Mouse (Mus musculus): ENCODE results near the gene Sbpl. TPM values are rescaled to one million over a fixed set of nuclear protein-coding genes. Genes with fewer than 3 reads are reported as not detected.
A peak's percentile ranks its signal among the peaks of the same experiment; 100 is the strongest.
"Not testable (repeated sequence)": the region's sequence is repeated elsewhere in the genome, so short reads cannot be mapped to it uniquely, and the experiment has no call there.

Sbpl gene
- polyA plus RNA-seq, 1 experiment from 2014 or later, result not detected

GRCm38 (mm10) chr17:23947486-23947885, 7.6 kb downstream of the Sbpl start:
- H3K4me3 ChIP-seq, result not testable (repeated sequence)

GRCm38 (mm10) chr17:23941372-23941771, 13.7 kb downstream of the Sbpl start, which contains the start of gene Sbp:
Gene Sbp (plus strand): TSS chr17:23941672.
- no peak for DNase-seq (ENCODE audit: low spot score)
- H3K9me3 ChIP-seq (replicated peaks), result no peaks in the 10 kb centered on the region
- H3K4me3 ChIP-seq, result no peak within 1 kb of the TSS

More at GRCm38 (mm10) chr17:23947486-23947885, 7.6 kb downstream of the Sbpl start:
- not testable (repeated sequence) for H3K36me3 ChIP-seq; H3K27me3 ChIP-seq (ENCODE audit: low read depth, poor library complexity, severe bottlenecking); H3K4me1 ChIP-seq; H3K27ac ChIP-seq; DNase-seq (ENCODE audit: low spot score); H3K9me3 ChIP-seq (replicated peaks)
- 78% methylated on average over 4 of the region's 4 CpGs for WGBS

GRCm38 (mm10) chr17:23931157-23931556, 23.9 kb downstream of the Sbpl start:
- WGBS, result 79% methylated on average over 5 of the region's 5 CpGs
- Histone ChIP-seq H3K27ac (no peak overlapping the region), H3K36me3 (no peaks in the 10 kb centered on the region), H3K4me1 (no peaks in the 10 kb centered on the region), H3K4me3 (no peak overlapping the region), H3K9me3 (replicated peaks) (no peaks in the 10 kb centered on the region), H3K27me3 (ENCODE audit: low read depth, poor library complexity, severe bottlenecking) (no peaks in the 10 kb centered on the region)
- no peak for DNase-seq (ENCODE audit: low spot score)

More at GRCm38 (mm10) chr17:23941372-23941771, 13.7 kb downstream of the Sbpl start, which contains the start of gene Sbp:
- no peaks in the 10 kb centered on the region for H3K27me3 ChIP-seq (ENCODE audit: low read depth, poor library complexity, severe bottlenecking)
- H3K4me1 ChIP-seq, result no peaks in the 10 kb centered on the region
- no peak within 1 kb of the TSS for H3K27ac ChIP-seq
- no peaks in the 10 kb centered on the region for H3K36me3 ChIP-seq

- no peaks in the 10 kb centered on the region for H3K36me3 ChIP-seq
- no peaks in the 10 kb centered on the region for H3K9me3 ChIP-seq (replicated peaks)
- peak overlapping the region; percentile 95 for H3K27ac ChIP-seq
- H3K4me3 ChIP-seq, result peak overlapping the region; percentile 65
- H3K27me3 ChIP-seq (ENCODE audit: low read depth, poor library complexity, severe bottlenecking), result no peaks in the 10 kb centered on the region
- 1% methylated on average over 14 of the region's 14 CpGs for WGBS
- peaks cover 17% of the 10 kb centered on the region for H3K4me1 ChIP-seq
- DNase-seq (ENCODE audit: low spot score), result peak; percentile 74
Measured at GRCm38 (mm10) chr17:23925090-23925493, 30.0 kb downstream of the Sbpl start.

GRCm38 (mm10) chr17:23924531-23925007, 30.5 kb downstream of the Sbpl start:
- peak; percentile 94 for DNase-seq (ENCODE audit: low spot score)
- under 1% methylated on average over 29 of the region's 29 CpGs for WGBS
- no peaks in the 10 kb centered on the region for H3K27me3 ChIP-seq (ENCODE audit: low read depth, poor library complexity, severe bottlenecking)
- peaks cover 17% of the 10 kb centered on the region for H3K4me1 ChIP-seq
- H3K36me3 ChIP-seq, result no peaks in the 10 kb centered on the region
- H3K4me3 ChIP-seq, result peak overlapping the region; percentile 65
- peak overlapping the region; percentile 95 for H3K27ac ChIP-seq
- no peaks in the 10 kb centered on the region for H3K9me3 ChIP-seq (replicated peaks)

- not testable (repeated sequence) for DNase-seq (ENCODE audit: low spot score); H3K27ac ChIP-seq; H3K4me3 ChIP-seq; H3K4me1 ChIP-seq; H3K27me3 ChIP-seq (ENCODE audit: low read depth, poor library complexity, severe bottlenecking); H3K9me3 ChIP-seq (replicated peaks); H3K36me3 ChIP-seq
- 81% methylated on average over 4 of the region's 4 CpGs for WGBS
Measured at GRCm38 (mm10) chr17:23917158-23917557, 37.9 kb downstream of the Sbpl start, which contains the start of gene Dcpp3. Gene Dcpp3 (plus strand): TSS chr17:23917458.

Other genes with a start within 250 kb of the Sbpl start
- gene 1520401A03Rik, start 232.5 kb downstream of the Sbpl start, polyA plus RNA-seq (2016; fragmentation: Nextera tagmentation; extraction: Ambion mirVana), result 0.13 and 0.36 TPM in 2 replicates
- 66.8 and 67.6 TPM in 2 replicates for gene Pkmyt1, start 228.9 kb downstream of the Sbpl start, polyA plus RNA-seq (2016; fragmentation: Nextera tagmentation; extraction: Ambion mirVana)
- 5.9 and 9.0 TPM in 2 replicates for gene Paqr4, start 214.4 kb downstream of the Sbpl start, polyA plus RNA-seq (2016; fragmentation: Nextera tagmentation; extraction: Ambion mirVana)
- 13.8 and 19.5 TPM in 2 replicates for gene Kremen2, start 209.4 kb downstream of the Sbpl start, polyA plus RNA-seq (2016; fragmentation: Nextera tagmentation; extraction: Ambion mirVana)
- 177 and 183 TPM in 2 replicates for gene Flywch1, start 183.7 kb downstream of the Sbpl start, polyA plus RNA-seq (2016; fragmentation: Nextera tagmentation; extraction: Ambion mirVana)
- gene Flywch2, start 169.2 kb downstream of the Sbpl start, polyA plus RNA-seq (2016; fragmentation: Nextera tagmentation; extraction: Ambion mirVana), result 37.5 and 54.1 TPM in 2 replicates
- 562 and 563 TPM in 2 replicates for gene Srrm2, start 164.7 kb downstream of the Sbpl start, polyA plus RNA-seq (2016; fragmentation: Nextera tagmentation; extraction: Ambion mirVana)
- 1,047 and 1,081 TPM in 2 replicates for gene Elob, start 126.1 kb downstream of the Sbpl start, polyA plus RNA-seq (2016; fragmentation: Nextera tagmentation; extraction: Ambion mirVana)
- not detected in 2 replicates for gene Prss33, start 119.2 kb downstream of the Sbpl start, polyA plus RNA-seq (2016; fragmentation: Nextera tagmentation; extraction: Ambion mirVana)
- gene Prss32, start 111.4 kb downstream of the Sbpl start, polyA plus RNA-seq (2016; fragmentation: Nextera tagmentation; extraction: Ambion mirVana), result not detected in 2 replicates
- 3.3 and 3.9 TPM in 2 replicates for gene Prss41, start 111.1 kb downstream of the Sbpl start, polyA plus RNA-seq (2016; fragmentation: Nextera tagmentation; extraction: Ambion mirVana)
- gene Prss21, start 87.2 kb downstream of the Sbpl start, polyA plus RNA-seq (2016; fragmentation: Nextera tagmentation; extraction: Ambion mirVana), result not detected in 2 replicates
- not detected in 2 replicates for gene Dcpp1, start 74.4 kb downstream of the Sbpl start, polyA plus RNA-seq (2016; fragmentation: Nextera tagmentation; extraction: Ambion mirVana)
- gene Dcpp2, start 74.4 kb downstream of the Sbpl start, polyA plus RNA-seq (2016; fragmentation: Nextera tagmentation; extraction: Ambion mirVana), result not detected in 2 replicates
- not detected in 2 replicates for gene Dcpp3, start 37.8 kb downstream of the Sbpl start, polyA plus RNA-seq (2016; fragmentation: Nextera tagmentation; extraction: Ambion mirVana)
- gene Sbp, start 13.6 kb downstream of the Sbpl start, polyA plus RNA-seq (2016; fragmentation: Nextera tagmentation; extraction: Ambion mirVana), result not detected in 2 replicates
- not detected in 2 replicates for gene Prss30, start 25.3 kb upstream of the Sbpl start, polyA plus RNA-seq (2016; fragmentation: Nextera tagmentation; extraction: Ambion mirVana)
- gene Prss22, start 42.8 kb upstream of the Sbpl start, polyA plus RNA-seq (2016; fragmentation: Nextera tagmentation; extraction: Ambion mirVana), result 1.3 and 1.7 TPM in 2 replicates
- gene Prss27, start 82.9 kb upstream of the Sbpl start, polyA plus RNA-seq (2016; fragmentation: Nextera tagmentation; extraction: Ambion mirVana), result 0.20 TPM in 1 of 2 replicates, not detected in the other
- gene Kctd5, start 118.2 kb upstream of the Sbpl start, polyA plus RNA-seq (2016; fragmentation: Nextera tagmentation; extraction: Ambion mirVana), result 106 and 113 TPM in 2 replicates
- 29.7 and 32.1 TPM in 2 replicates for gene Pdpk1, start 195.7 kb upstream of the Sbpl start, polyA plus RNA-seq (2016; fragmentation: Nextera tagmentation; extraction: Ambion mirVana)
- gene Amdhd2, start 208.5 kb upstream of the Sbpl start, polyA plus RNA-seq (2016; fragmentation: Nextera tagmentation; extraction: Ambion mirVana), result 49.1 and 49.5 TPM in 2 replicates
- gene Atp6v0c, start 214.4 kb upstream of the Sbpl start, polyA plus RNA-seq (2016; fragmentation: Nextera tagmentation; extraction: Ambion mirVana), result 414 and 422 TPM in 2 replicates